In genomic region chr2:122081728-122082456, GRCm38 (mm10) we compare ENCODE assay signal across 12 mouse cellular contexts. TPM values are rescaled to one million over a fixed set of nuclear protein-coding genes. Genes with fewer than 3 reads are reported as not detected.
A peak's percentile ranks its signal among the peaks of the same experiment; 100 is the strongest.
DNase-seq lines count a peak whose midpoint lies in the region; ATAC-seq lines count a peak whose summit lies in the region.
"Had no signal": no experiment of that assay in that cellular context is flagged by ENCODE, and none has a peak within 500 bp of the region (broad histone marks: within the 10 kb centered on the region; RNA-seq: fewer than 3 reads in every experiment).

No protein-coding gene starts in this region.

- H3K27ac ChIP-seq in midbrain, embryonic 14.5 days (replicated peaks; ENCODE audit: low read depth, low read length): no peak overlapping the region
- no peak overlapping the region for H3K27ac ChIP-seq in midbrain, embryonic 10.5 days (replicated peaks)
- H3K27ac ChIP-seq in intestine, embryonic 15.5 days: no peak overlapping the region
- H3K27ac ChIP-seq in limb, embryonic 12.5 days: no peak overlapping the region
- no peak overlapping the region for H3K27ac ChIP-seq in stomach, embryonic 15.5 days
- H3K27ac ChIP-seq: layer of hippocampus, adult 2 months had no signal

- H3K27me3 ChIP-seq in midbrain, embryonic 14.5 days (ENCODE audit: control insufficient read depth, insufficient read depth, low read length): no peaks in the 10 kb centered on the region
- no peaks in the 10 kb centered on the region for H3K27me3 ChIP-seq in midbrain, embryonic 10.5 days (ENCODE audit: low read depth, poor library complexity, severe bottlenecking)
- H3K27me3 ChIP-seq in intestine, embryonic 15.5 days (replicated peaks): no peaks in the 10 kb centered on the region
- H3K27me3 ChIP-seq in limb, embryonic 12.5 days: no peaks in the 10 kb centered on the region
- H3K27me3 ChIP-seq in stomach, embryonic 15.5 days (replicated peaks): no peaks in the 10 kb centered on the region
- H3K27me3 ChIP-seq: Patski had no signal

- no peak overlapping the region for H3K4me3 ChIP-seq in midbrain, embryonic 14.5 days (replicated peaks; ENCODE audit: low read depth, low read length)
- no peak overlapping the region for H3K4me3 ChIP-seq in midbrain, embryonic 10.5 days
- H3K4me3 ChIP-seq in intestine, embryonic 15.5 days (replicated peaks): no peak overlapping the region
- H3K4me3 ChIP-seq in limb, embryonic 12.5 days (replicated peaks): no peak overlapping the region
- no peak overlapping the region for H3K4me3 ChIP-seq in stomach, embryonic 15.5 days (replicated peaks)
- H3K4me3 ChIP-seq: layer of hippocampus, adult 2 months had no signal

- H3K4me1 ChIP-seq in midbrain, embryonic 14.5 days (ENCODE audit: control insufficient read depth, insufficient read depth, low read length): no peaks in the 10 kb centered on the region
- no peaks in the 10 kb centered on the region for H3K4me1 ChIP-seq in midbrain, embryonic 10.5 days
- peaks cover 4% of the 10 kb centered on the region; the same call in 1 of the 2 replicates for H3K4me1 ChIP-seq in intestine, embryonic 15.5 days (replicated peaks)
- peaks cover 4% of the 10 kb centered on the region for H3K4me1 ChIP-seq in limb, embryonic 12.5 days (replicated peaks)
- peaks cover 5% of the 10 kb centered on the region; the same call in 1 of the 2 replicates for H3K4me1 ChIP-seq in stomach, embryonic 15.5 days

- H3K36me3 ChIP-seq in midbrain, embryonic 14.5 days (ENCODE audit: control insufficient read depth, insufficient read depth, low read length): peaks cover 75% of the 10 kb centered on the region
- peaks cover 91% of the 10 kb centered on the region for H3K36me3 ChIP-seq in midbrain, embryonic 10.5 days
- H3K36me3 ChIP-seq in intestine, embryonic 15.5 days: peaks cover 17% of the 10 kb centered on the region; the same call in 1 of the 2 replicates
- H3K36me3 ChIP-seq in limb, embryonic 12.5 days: peaks cover 80% of the 10 kb centered on the region
- peaks cover 24% of the 10 kb centered on the region for H3K36me3 ChIP-seq in stomach, embryonic 15.5 days

- DNase-seq in midbrain, embryonic 14.5 days: peak; percentile 53
- no peak for DNase-seq in midbrain, embryonic 10.5 days (ENCODE audit: low spot score)
- DNase-seq in thymus, postnatal 25 days: no peak
- no peak for DNase-seq in right cerebral cortex, adult 2 months (ENCODE audit: low spot score in 2 of 2)
- DNase-seq in right cerebral cortex, postnatal 25 days: no peak
- DNase-seq: gastrocnemius, postnatal 14 days; right cerebral cortex, postnatal 4 days had no signal

- H3K9ac ChIP-seq in midbrain, embryonic 14.5 days (replicated peaks; ENCODE audit: low read length): no peak overlapping the region
- no peak overlapping the region for H3K9ac ChIP-seq in intestine, embryonic 15.5 days
- H3K9ac ChIP-seq in limb, embryonic 12.5 days (replicated peaks): no peak overlapping the region
- no peak overlapping the region for H3K9ac ChIP-seq in stomach, embryonic 15.5 days

- H3K4me2 ChIP-seq in midbrain, embryonic 14.5 days (ENCODE audit: low read length): no peak overlapping the region
- H3K4me2 ChIP-seq in intestine, embryonic 15.5 days (replicated peaks): no peak overlapping the region
- no peak overlapping the region for H3K4me2 ChIP-seq in limb, embryonic 12.5 days
- H3K4me2 ChIP-seq in stomach, embryonic 15.5 days: no peak overlapping the region

- ATAC-seq in midbrain, embryonic 14.5 days (ENCODE audit: low FRiP score, low TSS enrichment): no peak
- peak; percentile 84 for ATAC-seq in intestine, embryonic 15.5 days
- peak; percentile 58 for ATAC-seq in limb, embryonic 12.5 days (ENCODE audit: insufficient number of reproducible peaks, insufficient read depth, low FRiP score, low TSS enrichment, low read depth)
- peak; percentile 56; the same call in 1 of the 2 replicates for ATAC-seq in stomach, embryonic 15.5 days (ENCODE audit: insufficient read depth, low FRiP score, low read depth)
- ATAC-seq: Patski had no signal

- 65% methylated on average over 7 of the region's 7 CpGs for WGBS in midbrain, embryonic 14.5 days
- 80% methylated on average over 7 of the region's 7 CpGs for WGBS in midbrain, embryonic 10.5 days
- WGBS in intestine, embryonic 15.5 days: 30% methylated on average over 7 of the region's 7 CpGs
- WGBS in limb, embryonic 12.5 days: 35% methylated on average over 7 of the region's 7 CpGs
- WGBS in stomach, embryonic 15.5 days: 35% methylated on average over 7 of the region's 7 CpGs

- no peaks in the 10 kb centered on the region for H3K9me3 ChIP-seq in midbrain, embryonic 14.5 days (ENCODE audit: control insufficient read depth, low read length)
- H3K9me3 ChIP-seq in midbrain, embryonic 10.5 days (replicated peaks): no peaks in the 10 kb centered on the region; the same call in 1 of the 2 replicates
- H3K9me3 ChIP-seq in intestine, embryonic 15.5 days: no peaks in the 10 kb centered on the region
- H3K9me3 ChIP-seq in limb, embryonic 12.5 days: no peaks in the 10 kb centered on the region
- H3K9me3 ChIP-seq in stomach, embryonic 15.5 days: no peaks in the 10 kb centered on the region

RNA-seq across cellular contexts. Expression of gene Spg11, which starts 36.3 kb away (rescaled TPM):
- polyA plus RNA-seq in midbrain, embryonic 14.5 days (2014; fragmentation: Nextera tagmentation; extraction: Ambion mirVana): 9.4 and 12.1 TPM in 2 replicates
- 10.7 and 11.8 TPM in 2 replicates for polyA plus RNA-seq in midbrain, embryonic 10.5 days (2016; fragmentation: Nextera tagmentation; extraction: Ambion mirVana)
- polyA plus RNA-seq in intestine, embryonic 15.5 days (2015; fragmentation: Nextera tagmentation; extraction: Ambion mirVana): 8.5 TPM in 2 replicates
- 12.1 and 13.1 TPM in 2 replicates for polyA plus RNA-seq in limb, embryonic 12.5 days (2016; fragmentation: Nextera tagmentation; extraction: Ambion mirVana)
- 7.7 and 9.9 TPM in 2 replicates for polyA plus RNA-seq in stomach, embryonic 15.5 days (2015; fragmentation: Nextera tagmentation; extraction: Ambion mirVana)

RNA-seq across cellular contexts. Expression of gene Eif3j1, which starts 53.5 kb away (rescaled TPM):
- 10.1 TPM in 2 replicates for polyA plus RNA-seq in midbrain, embryonic 14.5 days (2014; fragmentation: Nextera tagmentation; extraction: Ambion mirVana)
- 11.3 and 12.6 TPM in 2 replicates for polyA plus RNA-seq in midbrain, embryonic 10.5 days (2016; fragmentation: Nextera tagmentation; extraction: Ambion mirVana)
- 9.6 and 10.6 TPM in 2 replicates for polyA plus RNA-seq in intestine, embryonic 15.5 days (2015; fragmentation: Nextera tagmentation; extraction: Ambion mirVana)
- polyA plus RNA-seq in limb, embryonic 12.5 days (2016; fragmentation: Nextera tagmentation; extraction: Ambion mirVana): 12.7 and 14.7 TPM in 2 replicates
- 11.4 and 12.1 TPM in 2 replicates for polyA plus RNA-seq in stomach, embryonic 15.5 days (2015; fragmentation: Nextera tagmentation; extraction: Ambion mirVana)
